11 mouse cellular contexts compared by ENCODE assay signal in genomic region chr14:56365292-56365691, GRCm38 (mm10). TPM values are rescaled to one million over a fixed set of nuclear protein-coding genes. Genes with fewer than 3 reads are reported as not detected.
DNase-seq lines count a peak whose midpoint lies in the region; ATAC-seq and TF ChIP-seq lines count a peak whose summit lies in the region.
"Had no signal": no experiment of that assay in that cellular context is flagged by ENCODE, and none has a peak within 500 bp of the region (broad histone marks: within the 10 kb centered on the region; RNA-seq: fewer than 3 reads in every experiment).

No protein-coding gene starts in this region.

- H3K36me3 ChIP-seq in lung, embryonic 15.5 days = no peaks in the 10 kb centered on the region
- no peaks in the 10 kb centered on the region for H3K36me3 ChIP-seq in forebrain, embryonic 14.5 days (ENCODE audit: control insufficient read depth, insufficient read depth, low read length)
- no peaks in the 10 kb centered on the region for H3K36me3 ChIP-seq in limb, embryonic 12.5 days

- peaks cover 29% of the 10 kb centered on the region for H3K27me3 ChIP-seq in lung, embryonic 15.5 days
- peaks cover 31% of the 10 kb centered on the region for H3K27me3 ChIP-seq in forebrain, embryonic 14.5 days (replicated peaks; ENCODE audit: control insufficient read depth, insufficient read depth, low read length)
- H3K27me3 ChIP-seq in limb, embryonic 12.5 days = peaks cover 65% of the 10 kb centered on the region

- H3K27ac ChIP-seq in lung, embryonic 15.5 days = peak overlapping the region; percentile 41; the same call in 1 of the 2 replicates
- no peak overlapping the region for H3K27ac ChIP-seq in forebrain, embryonic 14.5 days (ENCODE audit: low read depth, low read length)
- H3K27ac ChIP-seq in limb, embryonic 12.5 days = no peak overlapping the region
- H3K27ac ChIP-seq in olfactory bulb, adult 2 months (ENCODE audit: insufficient read depth, low read depth, low read length) = no peak overlapping the region

- H3K4me3 ChIP-seq in lung, embryonic 15.5 days = peak overlapping the region; percentile 52
- peak overlapping the region; percentile 35 for H3K4me3 ChIP-seq in forebrain, embryonic 14.5 days (ENCODE audit: low read depth, low read length)
- H3K4me3 ChIP-seq in limb, embryonic 12.5 days (replicated peaks) = peak overlapping the region; percentile 46
- H3K4me3 ChIP-seq in olfactory bulb, adult 2 months (ENCODE audit: insufficient read depth, low read depth, low read length) = peak overlapping the region; percentile 40

- 0 out of 2 replicates have a peak overlapping the region, but pooled peaks have one; percentile 40 for H3K9ac ChIP-seq in lung, embryonic 15.5 days
- peak overlapping the region; percentile 49 for H3K9ac ChIP-seq in forebrain, embryonic 14.5 days (ENCODE audit: low read length)
- H3K9ac ChIP-seq in limb, embryonic 12.5 days (replicated peaks) = peak overlapping the region; percentile 44; the same call in 1 of the 2 replicates

- no peak for TF ChIP-seq POLR2A in olfactory bulb, adult 2 months (IDR thresholded peaks at IDR 0.05; ENCODE audit: insufficient read depth, low read depth, low read length)

- 19% methylated on average over 8 of the region's 8 CpGs for WGBS in lung, embryonic 15.5 days
- WGBS in forebrain, embryonic 14.5 days = 40% methylated on average over 8 of the region's 8 CpGs
- 28% methylated on average over 8 of the region's 8 CpGs for WGBS in limb, embryonic 12.5 days
- 25% methylated on average over 8 of the region's 8 CpGs for WGBS in olfactory bulb, adult 2 months

- DNase-seq in lung, adult 18-20 months = no peak
- DNase-seq in forebrain, embryonic 14.5 days (ENCODE audit: low spot score) = no peak
- DNase-seq in c-Kit-positive CD71-positive TER-119-positive erythroid progenitor cells, embryonic 14.5 days (ENCODE audit: low spot score) = no peak
- no peak for DNase-seq in MN1 (ENCODE audit: low spot score)
- no peak for DNase-seq in frontal cortex, postnatal 10 days (ENCODE audit: low spot score in 2 of 2)
- DNase-seq: cerebellum, adult 11-12 months; gastrocnemius, postnatal 10 days; lung, postnatal 10 days had no signal

- no peak for TF ChIP-seq CTCF in olfactory bulb, adult 2 months (IDR thresholded peaks at IDR 0.05; ENCODE audit: insufficient read depth, low read depth, low read length)

- H3K4me2 ChIP-seq in lung, embryonic 15.5 days = peak overlapping the region; percentile 91
- peak overlapping the region; percentile 67 for H3K4me2 ChIP-seq in forebrain, embryonic 14.5 days (ENCODE audit: low read length)
- peak overlapping the region; percentile 83 for H3K4me2 ChIP-seq in limb, embryonic 12.5 days

- no peak; the same call in 1 of the 2 replicates for ATAC-seq in lung, embryonic 15.5 days (ENCODE audit: borderline replicate concordance, extremely low read depth, low FRiP score, low TSS enrichment)
- ATAC-seq in forebrain, embryonic 14.5 days = no peak
- ATAC-seq in limb, embryonic 12.5 days (ENCODE audit: insufficient number of reproducible peaks, insufficient read depth, low FRiP score, low TSS enrichment, low read depth) = no peak

- H3K4me1 ChIP-seq in lung, embryonic 15.5 days = peaks cover 32% of the 10 kb centered on the region
- no peaks in the 10 kb centered on the region for H3K4me1 ChIP-seq in forebrain, embryonic 14.5 days (ENCODE audit: control insufficient read depth, insufficient read depth, low read length)
- peaks cover 9% of the 10 kb centered on the region for H3K4me1 ChIP-seq in limb, embryonic 12.5 days (replicated peaks)
- peaks cover 7% of the 10 kb centered on the region for H3K4me1 ChIP-seq in olfactory bulb, adult 2 months (ENCODE audit: control insufficient read depth, insufficient read depth, low read length)

- H3K9me3 ChIP-seq in lung, embryonic 15.5 days = no peaks in the 10 kb centered on the region
- no peaks in the 10 kb centered on the region for H3K9me3 ChIP-seq in forebrain, embryonic 14.5 days (replicated peaks; ENCODE audit: control insufficient read depth, low read length)
- no peaks in the 10 kb centered on the region for H3K9me3 ChIP-seq in limb, embryonic 12.5 days

RNA-seq across cellular contexts. Expression of gene Atp12a, which starts 0.4 kb away (rescaled TPM):
- polyA plus RNA-seq in lung, embryonic 15.5 days (2015; fragmentation: Nextera tagmentation; extraction: Ambion mirVana) = 1.5 and 1.9 TPM in 2 replicates
- 0.14 and 0.26 TPM in 2 replicates for polyA plus RNA-seq in forebrain, embryonic 14.5 days (2014; fragmentation: Nextera tagmentation; extraction: Ambion mirVana)
- polyA plus RNA-seq in limb, embryonic 12.5 days (2016; fragmentation: Nextera tagmentation; extraction: Ambion mirVana) = not detected in 2 replicates
- polyA plus RNA-seq in olfactory bulb, adult 2 months (2012; ENCODE audit: insufficient read depth, insufficient read length, low replicate concordance, missing spikeins) = not detected in 2 replicates

RNA-seq across cellular contexts. Expression of gene Rnf17, which starts 37.1 kb away (rescaled TPM):
- 1.1 and 1.9 TPM in 2 replicates for polyA plus RNA-seq in lung, embryonic 15.5 days (2015; fragmentation: Nextera tagmentation; extraction: Ambion mirVana)
- polyA plus RNA-seq in forebrain, embryonic 14.5 days (2014; fragmentation: Nextera tagmentation; extraction: Ambion mirVana) = 1.4 and 1.5 TPM in 2 replicates
- polyA plus RNA-seq in limb, embryonic 12.5 days (2016; fragmentation: Nextera tagmentation; extraction: Ambion mirVana) = 1.6 and 2.0 TPM in 2 replicates
- polyA plus RNA-seq in olfactory bulb, adult 2 months (2012; ENCODE audit: insufficient read depth, insufficient read length, low replicate concordance, missing spikeins) = not detected in 2 replicates
